Mouse (Mus musculus): ENCODE measurements around the gene Fgfr2. TPM values are rescaled to one million over a fixed set of nuclear protein-coding genes. Genes with fewer than 3 reads are reported as not detected.

Gene Fgfr2
- total RNA-seq, 1 experiment = 37.5 TPM

DNA sequence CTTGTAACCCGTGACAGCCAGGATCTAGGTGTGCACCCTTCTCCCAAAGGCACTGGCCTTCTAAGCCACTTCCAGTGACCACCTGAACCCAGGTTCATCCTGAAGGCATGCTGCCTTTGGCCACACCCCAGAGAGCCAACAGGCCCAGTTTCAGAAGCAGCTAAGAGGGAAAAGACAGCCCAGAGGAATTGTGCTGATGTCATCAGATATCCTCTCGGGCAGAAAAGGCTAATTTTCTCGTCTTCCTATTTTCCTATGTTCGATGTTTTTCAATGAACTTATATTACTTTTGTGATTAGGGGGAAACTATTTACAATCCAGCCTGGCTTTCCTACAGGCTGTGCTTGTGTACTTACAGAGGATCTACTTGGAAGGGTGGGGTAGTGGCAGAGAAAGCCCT is 582.6 kb downstream of the Fgfr2 start:
- Histone ChIP-seq H3K4me3 (ENCODE audit: insufficient read depth in 1 of 2, low read depth in 1 of 2, low read length in 2 of 2, poor library complexity in 1 of 2, severe bottlenecking in 1 of 2) (no peak overlapping the region), H3K4me1 (ENCODE audit: control insufficient read depth in 2 of 2, insufficient read depth in 2 of 2, low read length in 2 of 2, poor library complexity in 1 of 2) (no peaks in the 10 kb centered on the region), H3K36me3 (ENCODE audit: control insufficient read depth, insufficient read depth, low read length, poor library complexity, severe bottlenecking) (no peaks in the 10 kb centered on the region), H3K9me3 (ENCODE audit: control insufficient read depth, insufficient read depth, low read depth, low read length) (no peaks in the 10 kb centered on the region), H3K27ac (ENCODE audit: insufficient read depth, low read depth, low read length, poor library complexity, severe bottlenecking) (no peak overlapping the region), H3K9ac (ENCODE audit: insufficient read depth, low read depth, low read length, poor library complexity, severe bottlenecking) (no peak overlapping the region)
- in situ Hi-C loops (cut with MboI; ENCODE audit: low sequenced_read_pairs in 2 of 2, unreplicated experiment in 2 of 2) = no loop called here
- TF ChIP-seq MAFK (IDR thresholded peaks at IDR 0.05; ENCODE audit: insufficient read depth, low read depth, low read length) = peak; percentile 65; the same call in 1 of the 2 replicates
- no peak for TF ChIP-seq ZC3H11A (IDR thresholded peaks at IDR 0.05; ENCODE audit: borderline replicate concordance, low read depth, low read length)
- no peak for DNase-seq (ENCODE audit: low read depth, low spot score)

GRCm38 (mm10) chr7:132529206-132529605 is 593.9 kb downstream of the Fgfr2 start:
- Histone ChIP-seq H3K4me3 (ENCODE audit: insufficient read depth in 1 of 2, low read depth in 1 of 2, low read length in 2 of 2, poor library complexity in 1 of 2, severe bottlenecking in 1 of 2) (no peak overlapping the region), H3K9ac (ENCODE audit: insufficient read depth, low read depth, low read length, poor library complexity, severe bottlenecking) (no peak overlapping the region), H3K27ac (ENCODE audit: insufficient read depth, low read depth, low read length, poor library complexity, severe bottlenecking) (no peak overlapping the region), H3K4me1 (ENCODE audit: control insufficient read depth in 2 of 2, insufficient read depth in 2 of 2, low read length in 2 of 2, poor library complexity in 1 of 2) (no peaks in the 10 kb centered on the region), H3K9me3 (ENCODE audit: control insufficient read depth, insufficient read depth, low read depth, low read length) (no peaks in the 10 kb centered on the region), H3K36me3 (ENCODE audit: control insufficient read depth, insufficient read depth, low read length, poor library complexity, severe bottlenecking) (no peaks in the 10 kb centered on the region)
- in situ Hi-C loops (cut with MboI; ENCODE audit: low sequenced_read_pairs in 2 of 2, unreplicated experiment in 2 of 2) = no loop called here
- DNase-seq (ENCODE audit: low read depth, low spot score) = no peak
- no peak for TF ChIP-seq ZC3H11A (IDR thresholded peaks at IDR 0.05; ENCODE audit: borderline replicate concordance, low read depth, low read length)
- TF ChIP-seq ZNF384 (IDR thresholded peaks at IDR 0.05; ENCODE audit: low read depth, low read length) = no peak
- no peak for TF ChIP-seq HCFC1 (IDR thresholded peaks at IDR 0.05; ENCODE audit: borderline replicate concordance, insufficient read depth, low read length)
- TF ChIP-seq CHD2 (IDR thresholded peaks at IDR 0.05; ENCODE audit: low read depth, low read length) = no peak
- no peak for TF ChIP-seq MAFK (IDR thresholded peaks at IDR 0.05; ENCODE audit: insufficient read depth, low read depth, low read length)

DNA sequence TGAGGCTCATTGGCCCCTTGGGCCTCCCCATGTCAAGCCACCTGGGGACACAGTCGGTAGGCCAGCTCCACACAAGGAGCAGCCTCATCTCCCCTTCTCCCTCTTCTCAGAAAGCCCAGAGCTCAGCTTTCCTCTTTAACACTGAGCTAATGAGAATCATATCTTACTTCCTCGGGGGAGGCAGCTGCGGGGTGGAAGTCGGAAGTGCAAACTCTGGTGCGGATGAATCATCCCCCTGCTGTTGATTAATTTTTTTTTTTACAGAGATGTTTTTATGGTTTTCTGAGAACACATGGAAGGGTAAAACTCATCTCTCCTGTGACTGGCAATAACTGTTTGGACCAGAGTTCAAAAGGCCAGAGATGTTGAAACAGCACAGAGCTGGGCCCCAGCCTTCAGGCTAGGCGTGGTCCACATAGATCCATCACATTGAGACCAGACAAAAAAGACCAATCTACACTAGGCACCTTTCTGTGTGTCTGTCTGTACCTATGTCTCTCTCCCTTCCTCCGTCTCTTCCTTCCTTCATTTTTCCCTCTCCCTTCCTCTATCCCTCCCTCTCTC is 609.6 kb downstream of the Fgfr2 start:
- no peak overlapping the region for H3K9ac ChIP-seq (ENCODE audit: insufficient read depth, low read depth, low read length, poor library complexity, severe bottlenecking)
- H3K4me3 ChIP-seq (ENCODE audit: insufficient read depth in 1 of 2, low read depth in 1 of 2, low read length in 2 of 2, poor library complexity in 1 of 2, severe bottlenecking in 1 of 2) = no peak overlapping the region
- H3K36me3 ChIP-seq (ENCODE audit: control insufficient read depth, insufficient read depth, low read length, poor library complexity, severe bottlenecking) = no peaks in the 10 kb centered on the region
- no peaks in the 10 kb centered on the region for H3K4me1 ChIP-seq (ENCODE audit: control insufficient read depth in 2 of 2, insufficient read depth in 2 of 2, low read length in 2 of 2, poor library complexity in 1 of 2)
- TF ChIP-seq MAFK (IDR thresholded peaks at IDR 0.05; ENCODE audit: insufficient read depth, low read depth, low read length) (no peak), ZC3H11A (IDR thresholded peaks at IDR 0.05; ENCODE audit: borderline replicate concordance, low read depth, low read length) (no peak), HCFC1 (IDR thresholded peaks at IDR 0.05; ENCODE audit: borderline replicate concordance, insufficient read depth, low read length) (no peak), ZNF384 (IDR thresholded peaks at IDR 0.05; ENCODE audit: low read depth, low read length) (no peak), CHD2 (IDR thresholded peaks at IDR 0.05; ENCODE audit: low read depth, low read length) (no peak)
- no peak for DNase-seq (ENCODE audit: low read depth, low spot score)
- in situ Hi-C loops (cut with MboI; ENCODE audit: low sequenced_read_pairs in 2 of 2, unreplicated experiment in 2 of 2) = no loop called here
- H3K27ac ChIP-seq (ENCODE audit: insufficient read depth, low read depth, low read length, poor library complexity, severe bottlenecking) = no peak overlapping the region
- H3K9me3 ChIP-seq (ENCODE audit: control insufficient read depth, insufficient read depth, low read depth, low read length) = no peaks in the 10 kb centered on the region

DNA sequence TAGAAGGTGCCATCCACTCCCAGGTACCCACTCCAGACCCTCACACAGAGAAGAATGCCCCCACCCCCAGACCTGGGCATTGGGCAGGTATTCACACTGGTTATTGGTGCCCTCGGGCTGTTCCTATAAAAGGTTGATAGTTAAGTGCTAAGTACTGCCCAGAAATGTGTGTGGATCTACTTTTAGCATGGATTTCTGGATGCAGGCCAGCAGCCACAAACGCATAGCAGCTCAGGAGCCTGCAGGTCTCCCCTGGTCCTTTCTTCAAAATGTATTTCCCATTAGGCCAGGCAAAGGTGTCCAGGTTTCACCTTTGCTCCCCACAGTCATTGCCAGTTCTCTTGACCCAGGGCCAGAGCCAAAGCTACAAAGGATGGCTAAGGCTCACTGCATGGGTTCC is 614.0 kb downstream of the Fgfr2 start:
- no peaks in the 10 kb centered on the region for H3K4me1 ChIP-seq (ENCODE audit: control insufficient read depth in 2 of 2, insufficient read depth in 2 of 2, low read length in 2 of 2, poor library complexity in 1 of 2)
- TF ChIP-seq ZC3H11A (IDR thresholded peaks at IDR 0.05; ENCODE audit: borderline replicate concordance, low read depth, low read length) = no peak
- TF ChIP-seq CHD2 (IDR thresholded peaks at IDR 0.05; ENCODE audit: low read depth, low read length) = no peak
- no peak for TF ChIP-seq MAFK (IDR thresholded peaks at IDR 0.05; ENCODE audit: insufficient read depth, low read depth, low read length)
- no peak for TF ChIP-seq HCFC1 (IDR thresholded peaks at IDR 0.05; ENCODE audit: borderline replicate concordance, insufficient read depth, low read length)
- no peak for TF ChIP-seq ZNF384 (IDR thresholded peaks at IDR 0.05; ENCODE audit: low read depth, low read length)
- no peak for DNase-seq (ENCODE audit: low read depth, low spot score)
- H3K9ac ChIP-seq (ENCODE audit: insufficient read depth, low read depth, low read length, poor library complexity, severe bottlenecking) = no peak overlapping the region
- in situ Hi-C loops (cut with MboI; ENCODE audit: low sequenced_read_pairs in 2 of 2, unreplicated experiment in 2 of 2) = no loop called here
- no peaks in the 10 kb centered on the region for H3K9me3 ChIP-seq (ENCODE audit: control insufficient read depth, insufficient read depth, low read depth, low read length)
- no peak overlapping the region for H3K4me3 ChIP-seq (ENCODE audit: insufficient read depth in 1 of 2, low read depth in 1 of 2, low read length in 2 of 2, poor library complexity in 1 of 2, severe bottlenecking in 1 of 2)
- H3K36me3 ChIP-seq (ENCODE audit: control insufficient read depth, insufficient read depth, low read length, poor library complexity, severe bottlenecking) = no peaks in the 10 kb centered on the region
- H3K27ac ChIP-seq (ENCODE audit: insufficient read depth, low read depth, low read length, poor library complexity, severe bottlenecking) = no peak overlapping the region

- in situ Hi-C loops (cut with MboI; ENCODE audit: low sequenced_read_pairs in 2 of 2, unreplicated experiment in 2 of 2) = no loop called here
- Histone ChIP-seq H3K36me3 (ENCODE audit: control insufficient read depth, insufficient read depth, low read length, poor library complexity, severe bottlenecking) (no peaks in the 10 kb centered on the region), H3K9ac (ENCODE audit: insufficient read depth, low read depth, low read length, poor library complexity, severe bottlenecking) (no peak overlapping the region), H3K9me3 (ENCODE audit: control insufficient read depth, insufficient read depth, low read depth, low read length) (no peaks in the 10 kb centered on the region), H3K4me1 (ENCODE audit: control insufficient read depth in 2 of 2, insufficient read depth in 2 of 2, low read length in 2 of 2, poor library complexity in 1 of 2) (no peaks in the 10 kb centered on the region), H3K4me3 (ENCODE audit: insufficient read depth in 1 of 2, low read depth in 1 of 2, low read length in 2 of 2, poor library complexity in 1 of 2, severe bottlenecking in 1 of 2) (no peak overlapping the region), H3K27ac (ENCODE audit: insufficient read depth, low read depth, low read length, poor library complexity, severe bottlenecking) (no peak overlapping the region)
- no peak for DNase-seq (ENCODE audit: low read depth, low spot score)
- no peak for TF ChIP-seq CHD2 (IDR thresholded peaks at IDR 0.05; ENCODE audit: low read depth, low read length)
These were observed 615.8 kb downstream of the Fgfr2 start for GRCm38 (mm10) chr7:132507361-132507760.
